Mouse (Mus musculus): ENCODE results near the gene a. TPM values are rescaled to one million over a fixed set of nuclear protein-coding genes. Genes with fewer than 3 reads are reported as not detected.

a gene
- polyA plus RNA-seq, 1 experiment from 2014 or later: 0.54 TPM

DNA sequence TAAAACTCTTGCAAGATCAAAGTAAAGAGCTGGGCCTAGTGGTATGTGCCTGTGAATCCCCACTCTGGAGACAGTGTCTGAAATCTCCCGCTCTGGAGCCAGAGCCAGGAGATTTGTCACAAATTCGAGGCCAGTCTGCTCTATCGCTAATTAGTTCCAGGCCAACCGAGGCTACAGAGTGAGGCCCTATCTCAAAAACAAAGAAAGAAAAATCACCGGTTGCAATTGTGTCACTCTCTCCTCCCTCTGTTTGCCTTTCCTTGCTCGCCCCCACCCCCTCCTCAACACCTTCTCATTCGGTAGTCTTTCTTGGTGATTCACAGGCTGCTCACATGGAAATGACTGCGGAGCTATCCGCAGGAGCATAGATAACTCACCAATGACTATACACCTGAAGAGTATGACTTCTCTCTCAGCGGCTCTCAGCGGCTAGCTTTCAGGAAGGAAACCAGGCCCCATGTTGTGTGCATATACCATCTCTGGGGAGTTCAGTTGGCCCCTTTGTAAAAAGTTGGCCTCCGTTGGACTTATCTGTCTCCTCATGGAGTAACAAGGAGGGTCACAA, 283.6 kb downstream of the a start:
- Histone ChIP-seq H3K4me2 (ENCODE audit: low read length) (peak overlapping the region; percentile 85), H3K27me3 (ENCODE audit: control insufficient read depth, insufficient read depth, low read depth, low read length) (no peaks in the 10 kb centered on the region), H3K27ac (ENCODE audit: low read length) (peak overlapping the region; percentile 89), H3K36me3 (ENCODE audit: control insufficient read depth, insufficient read depth, low read length) (no peaks in the 10 kb centered on the region), H3K9me3 (replicated peaks; ENCODE audit: control insufficient read depth, low read length, poor library complexity, severe bottlenecking) (no peaks in the 10 kb centered on the region), H3K4me3 (ENCODE audit: low read depth, low read length) (peak overlapping the region; percentile 66), H3K4me1 (ENCODE audit: control insufficient read depth, insufficient read depth, low read length) (peaks cover 23% of the 10 kb centered on the region), H3K9ac (ENCODE audit: low read depth, low read length) (peak overlapping the region; percentile 85)
- WGBS: 19% methylated on average over 12 of the region's 12 CpGs
- peak; percentile 26 for ATAC-seq

DNA sequence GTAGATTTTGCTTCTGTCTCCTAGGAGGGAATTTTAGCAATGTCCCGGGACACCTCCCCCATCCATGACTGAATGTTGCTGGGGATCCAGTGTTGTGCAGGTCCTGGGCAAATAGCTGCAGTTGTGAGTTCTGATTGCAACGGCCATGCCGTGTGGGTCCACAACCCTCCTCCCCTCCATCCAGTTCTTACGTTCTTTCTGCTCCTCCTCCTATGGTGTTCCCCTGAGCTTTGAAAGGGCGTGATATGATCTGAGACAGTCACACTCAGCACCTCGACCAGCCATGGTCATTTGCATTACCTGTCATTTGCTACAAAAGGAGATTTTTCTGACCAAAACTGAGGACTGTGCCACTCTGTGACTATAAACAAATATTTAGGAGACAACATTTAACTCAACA, 284.4 kb downstream of the a start:
- Histone ChIP-seq H3K36me3 (ENCODE audit: control insufficient read depth, insufficient read depth, low read length) (no peaks in the 10 kb centered on the region), H3K4me3 (ENCODE audit: low read depth, low read length) (no peak overlapping the region), H3K27ac (ENCODE audit: low read length) (no peak overlapping the region; the same call in 1 of the 2 replicates), H3K4me1 (ENCODE audit: control insufficient read depth, insufficient read depth, low read length) (peaks cover 23% of the 10 kb centered on the region), H3K27me3 (ENCODE audit: control insufficient read depth, insufficient read depth, low read depth, low read length) (no peaks in the 10 kb centered on the region), H3K4me2 (ENCODE audit: low read length) (peak overlapping the region; percentile 85), H3K9me3 (replicated peaks; ENCODE audit: control insufficient read depth, low read length, poor library complexity, severe bottlenecking) (no peaks in the 10 kb centered on the region), H3K9ac (ENCODE audit: low read depth, low read length) (no peak overlapping the region)
- 89% methylated on average over 6 of the region's 6 CpGs for WGBS
- no peak for ATAC-seq

DNA sequence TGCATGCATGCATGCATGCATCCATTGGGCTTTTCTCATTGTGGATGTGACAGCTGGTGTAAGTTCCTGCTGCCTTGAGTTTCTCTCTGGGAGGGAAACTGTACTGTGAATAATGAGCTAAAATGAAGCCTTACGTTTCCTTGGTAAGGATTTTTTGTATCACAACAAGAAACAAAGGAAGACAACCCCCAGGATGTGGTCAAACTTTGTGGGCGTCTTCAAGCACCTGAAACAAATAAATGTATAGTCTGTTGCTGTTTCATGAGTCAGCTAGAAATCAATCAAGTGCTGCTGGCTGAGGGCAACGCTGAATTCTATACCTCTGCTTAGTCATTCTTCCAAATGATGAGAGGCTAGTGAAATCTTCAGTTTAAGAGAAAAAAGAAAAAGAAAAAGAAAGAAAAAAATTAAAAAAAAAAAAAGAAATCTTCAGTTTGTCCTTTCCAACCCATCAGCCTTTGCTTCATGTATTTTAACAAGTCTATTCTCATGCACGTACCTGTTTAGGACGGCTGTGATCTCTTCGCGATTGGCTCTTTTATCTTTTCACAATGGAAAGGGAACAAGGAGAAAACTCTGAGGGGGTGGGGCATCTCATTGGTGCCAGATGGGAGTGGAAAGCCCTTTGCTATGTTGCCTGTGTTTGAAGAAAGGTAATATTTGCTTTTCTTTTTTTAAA, 288.4 kb downstream of the a start:
- H3K4me1 ChIP-seq (ENCODE audit: control insufficient read depth, insufficient read depth, low read length): peaks cover 12% of the 10 kb centered on the region
- 24% methylated on average over 7 of the region's 7 CpGs for WGBS

DNA sequence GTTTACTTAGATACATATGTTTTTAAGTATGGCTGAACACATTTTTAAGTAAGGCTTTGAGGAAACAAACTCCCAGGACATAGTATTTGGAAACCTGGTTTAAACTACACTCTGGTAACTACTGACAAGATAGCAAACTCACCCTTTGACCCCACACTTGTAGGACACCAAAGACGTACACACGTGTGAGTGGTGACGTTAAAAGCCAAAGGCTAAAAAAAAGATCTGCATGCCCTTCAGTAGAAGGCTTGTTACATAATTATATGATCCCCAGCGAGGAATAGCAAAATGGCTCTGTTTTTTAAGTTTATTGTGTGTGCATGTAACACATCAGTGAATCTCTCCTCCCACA, 289.0 kb downstream of the a start:
- Histone ChIP-seq H3K27ac (ENCODE audit: low read length) (no peak overlapping the region), H3K36me3 (ENCODE audit: control insufficient read depth, insufficient read depth, low read length) (no peaks in the 10 kb centered on the region), H3K4me3 (ENCODE audit: low read depth, low read length) (no peak overlapping the region), H3K27me3 (ENCODE audit: control insufficient read depth, insufficient read depth, low read depth, low read length) (no peaks in the 10 kb centered on the region), H3K4me2 (ENCODE audit: low read length) (no peak overlapping the region), H3K9ac (ENCODE audit: low read depth, low read length) (no peak overlapping the region), H3K4me1 (ENCODE audit: control insufficient read depth, insufficient read depth, low read length) (peaks cover 8% of the 10 kb centered on the region), H3K9me3 (replicated peaks; ENCODE audit: control insufficient read depth, low read length, poor library complexity, severe bottlenecking) (no peaks in the 10 kb centered on the region)
- ATAC-seq: no peak
- WGBS: 72% methylated on average over 4 of the region's 4 CpGs

More for the DNA sequence above, 288.4 kb downstream of the a start:
- H3K27ac ChIP-seq (ENCODE audit: low read length): no peak overlapping the region
- H3K9ac ChIP-seq (ENCODE audit: low read depth, low read length): no peak overlapping the region
- no peak for ATAC-seq
- H3K36me3 ChIP-seq (ENCODE audit: control insufficient read depth, insufficient read depth, low read length): no peaks in the 10 kb centered on the region
- no peaks in the 10 kb centered on the region for H3K9me3 ChIP-seq (replicated peaks; ENCODE audit: control insufficient read depth, low read length, poor library complexity, severe bottlenecking)
- no peak overlapping the region for H3K4me2 ChIP-seq (ENCODE audit: low read length)
- no peak overlapping the region for H3K4me3 ChIP-seq (ENCODE audit: low read depth, low read length)
- H3K27me3 ChIP-seq (ENCODE audit: control insufficient read depth, insufficient read depth, low read depth, low read length): no peaks in the 10 kb centered on the region

DNA sequence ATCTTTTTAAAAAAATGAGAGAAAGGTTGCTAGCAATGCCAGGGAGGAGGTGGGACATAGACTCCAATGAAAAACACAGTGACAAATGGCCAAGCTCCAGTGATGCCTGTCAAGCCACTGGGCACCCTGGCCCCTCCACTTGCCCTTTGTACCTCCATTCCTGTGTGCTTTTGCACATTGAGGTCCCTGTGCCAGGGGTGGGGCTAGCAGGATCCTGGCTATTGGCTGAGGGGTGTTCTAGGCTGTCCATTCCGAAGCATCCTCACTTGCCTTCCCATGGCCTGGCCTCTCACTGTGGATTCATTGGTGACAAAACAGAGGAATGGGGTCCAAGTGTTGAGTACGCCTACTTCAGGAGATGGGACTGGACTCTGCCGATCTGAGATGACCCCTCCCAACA, 289.9 kb downstream of the a start:
- no peak for ATAC-seq
- H3K27ac ChIP-seq (ENCODE audit: low read length): no peak overlapping the region
- H3K36me3 ChIP-seq (ENCODE audit: control insufficient read depth, insufficient read depth, low read length): no peaks in the 10 kb centered on the region
- H3K27me3 ChIP-seq (ENCODE audit: control insufficient read depth, insufficient read depth, low read depth, low read length): no peaks in the 10 kb centered on the region
- H3K4me2 ChIP-seq (ENCODE audit: low read length): no peak overlapping the region
- no peak overlapping the region for H3K4me3 ChIP-seq (ENCODE audit: low read depth, low read length)
- H3K9me3 ChIP-seq (replicated peaks; ENCODE audit: control insufficient read depth, low read length, poor library complexity, severe bottlenecking): no peaks in the 10 kb centered on the region
- no peaks in the 10 kb centered on the region for H3K4me1 ChIP-seq (ENCODE audit: control insufficient read depth, insufficient read depth, low read length)
- 91% methylated on average over 3 of the region's 3 CpGs for WGBS
- H3K9ac ChIP-seq (ENCODE audit: low read depth, low read length): no peak overlapping the region

DNA sequence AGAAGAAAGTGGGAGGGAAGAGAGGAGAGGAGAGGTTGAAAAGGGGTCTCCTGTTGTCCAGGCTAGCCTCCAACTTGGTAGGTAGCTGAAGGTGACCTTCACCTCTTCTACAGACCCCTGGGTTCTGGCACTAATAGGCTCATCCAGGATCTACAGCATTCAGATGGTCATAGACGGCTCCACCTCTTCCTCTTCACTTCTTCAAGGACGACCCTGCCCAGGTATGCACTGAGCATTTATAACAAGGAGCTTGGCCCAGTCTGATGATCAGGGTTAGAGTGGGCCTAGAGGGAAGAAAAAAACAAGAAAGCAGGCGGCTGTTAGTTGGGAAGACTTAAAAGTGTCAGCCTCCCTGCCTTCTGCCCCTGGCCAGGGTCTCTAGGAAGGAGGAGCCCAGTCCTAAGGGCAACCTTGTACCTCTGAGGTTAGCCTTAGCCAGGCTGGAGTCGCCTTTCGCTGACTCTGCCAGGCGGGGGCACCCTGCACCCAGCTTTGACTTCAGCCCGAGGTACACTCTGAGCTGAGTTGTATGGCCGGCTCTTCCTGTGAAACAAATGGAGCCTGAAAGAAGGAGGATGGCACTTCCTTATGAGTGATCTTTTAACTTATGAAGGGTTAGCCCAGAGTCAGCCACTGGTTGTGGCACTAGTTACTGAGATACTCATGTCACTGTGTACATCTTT, 291.1 kb downstream of the a start:
- no peak overlapping the region for H3K4me3 ChIP-seq (ENCODE audit: low read depth, low read length)
- H3K4me1 ChIP-seq (ENCODE audit: control insufficient read depth, insufficient read depth, low read length): no peaks in the 10 kb centered on the region
- no peaks in the 10 kb centered on the region for H3K9me3 ChIP-seq (replicated peaks; ENCODE audit: control insufficient read depth, low read length, poor library complexity, severe bottlenecking)
- ATAC-seq: no peak
- no peaks in the 10 kb centered on the region for H3K27me3 ChIP-seq (ENCODE audit: control insufficient read depth, insufficient read depth, low read depth, low read length)
- H3K36me3 ChIP-seq (ENCODE audit: control insufficient read depth, insufficient read depth, low read length): no peaks in the 10 kb centered on the region
- no peak overlapping the region for H3K27ac ChIP-seq (ENCODE audit: low read length)
- no peak overlapping the region for H3K4me2 ChIP-seq (ENCODE audit: low read length)
- 26% methylated on average over 8 of the region's 8 CpGs for WGBS
- H3K9ac ChIP-seq (ENCODE audit: low read depth, low read length): no peak overlapping the region

DNA sequence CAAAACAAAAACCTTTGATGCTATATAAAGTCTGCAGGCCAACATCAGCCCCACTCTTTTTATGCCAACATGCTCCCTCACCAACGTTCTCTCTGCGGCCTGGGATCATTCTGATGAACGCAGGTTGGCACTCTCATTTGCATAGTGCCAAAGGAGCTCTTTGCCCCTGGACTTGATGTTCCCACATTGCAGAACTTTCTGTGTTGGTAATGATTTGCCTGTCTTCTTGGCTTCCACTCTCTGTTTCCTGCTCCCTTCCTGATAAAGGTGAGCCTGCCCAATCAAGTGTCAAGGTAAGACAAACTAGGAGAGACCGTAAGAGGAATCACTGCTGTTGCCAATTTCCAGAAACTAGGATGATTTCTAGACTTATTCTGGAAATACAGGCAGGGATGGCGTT, 293.3 kb downstream of the a start:
- no peak overlapping the region for H3K27ac ChIP-seq (ENCODE audit: low read length)
- H3K9ac ChIP-seq (ENCODE audit: low read depth, low read length): no peak overlapping the region
- no peaks in the 10 kb centered on the region for H3K9me3 ChIP-seq (replicated peaks; ENCODE audit: control insufficient read depth, low read length, poor library complexity, severe bottlenecking)
- no peak overlapping the region for H3K4me2 ChIP-seq (ENCODE audit: low read length)
- no peak for ATAC-seq
- H3K36me3 ChIP-seq (ENCODE audit: control insufficient read depth, insufficient read depth, low read length): no peaks in the 10 kb centered on the region
- no peaks in the 10 kb centered on the region for H3K4me1 ChIP-seq (ENCODE audit: control insufficient read depth, insufficient read depth, low read length)
- H3K4me3 ChIP-seq (ENCODE audit: low read depth, low read length): no peak overlapping the region
- no peaks in the 10 kb centered on the region for H3K27me3 ChIP-seq (ENCODE audit: control insufficient read depth, insufficient read depth, low read depth, low read length)
- 88% methylated on average over 5 of the region's 5 CpGs for WGBS

DNA sequence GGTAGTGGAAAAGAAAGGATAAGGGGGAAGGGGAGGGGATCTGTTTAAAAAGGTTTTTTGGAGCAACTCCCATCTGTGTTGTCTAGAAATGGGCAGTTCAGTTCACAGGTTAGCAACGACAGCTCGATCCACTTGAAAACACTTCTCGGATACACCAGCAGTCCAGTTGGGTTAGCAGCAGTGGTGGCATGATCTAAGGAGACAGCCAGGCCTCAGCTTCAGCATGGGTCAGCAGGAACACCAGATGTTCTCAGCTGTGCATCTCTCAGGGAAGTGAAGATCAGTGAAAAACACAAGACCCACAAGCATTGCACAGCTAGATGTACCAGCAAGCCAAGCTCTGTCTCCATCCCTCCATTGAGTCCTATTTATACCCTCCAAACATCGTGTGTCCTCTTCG, 295.1 kb downstream of the a start:
- Histone ChIP-seq H3K9ac (ENCODE audit: low read depth, low read length) (no peak overlapping the region), H3K9me3 (replicated peaks; ENCODE audit: control insufficient read depth, low read length, poor library complexity, severe bottlenecking) (no peaks in the 10 kb centered on the region), H3K4me2 (ENCODE audit: low read length) (no peak overlapping the region), H3K27ac (ENCODE audit: low read length) (no peak overlapping the region), H3K36me3 (ENCODE audit: control insufficient read depth, insufficient read depth, low read length) (no peaks in the 10 kb centered on the region), H3K4me3 (ENCODE audit: low read depth, low read length) (no peak overlapping the region), H3K27me3 (ENCODE audit: control insufficient read depth, insufficient read depth, low read depth, low read length) (no peaks in the 10 kb centered on the region), H3K4me1 (ENCODE audit: control insufficient read depth, insufficient read depth, low read length) (no peaks in the 10 kb centered on the region)
- WGBS: 89% methylated on average over 5 of the region's 5 CpGs
- no peak for ATAC-seq

DNA sequence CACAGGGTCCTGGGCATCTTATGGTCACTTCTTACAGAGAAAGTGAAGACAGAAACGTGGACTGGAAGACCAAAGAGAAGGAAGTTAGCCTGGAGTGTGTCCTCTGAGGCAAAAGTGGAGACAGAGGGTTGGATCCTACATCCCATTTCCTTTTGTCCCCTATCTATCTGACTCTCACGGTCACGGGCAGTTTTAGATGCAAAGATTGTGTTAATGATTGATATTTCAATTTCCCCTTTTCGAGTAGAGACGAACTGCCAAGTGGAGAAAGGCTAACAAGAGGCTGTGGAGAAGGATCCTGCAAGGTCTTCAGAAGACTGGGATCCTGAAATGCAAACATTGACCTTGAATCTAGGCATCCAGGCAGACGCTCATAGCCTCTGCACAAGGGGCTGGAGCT, 297.1 kb downstream of the a start:
- no peak for ATAC-seq
- Histone ChIP-seq H3K4me2 (ENCODE audit: low read length) (no peak overlapping the region), H3K9ac (ENCODE audit: low read depth, low read length) (no peak overlapping the region), H3K4me1 (ENCODE audit: control insufficient read depth, insufficient read depth, low read length) (no peaks in the 10 kb centered on the region), H3K36me3 (ENCODE audit: control insufficient read depth, insufficient read depth, low read length) (no peaks in the 10 kb centered on the region), H3K27me3 (ENCODE audit: control insufficient read depth, insufficient read depth, low read depth, low read length) (no peaks in the 10 kb centered on the region), H3K9me3 (replicated peaks; ENCODE audit: control insufficient read depth, low read length, poor library complexity, severe bottlenecking) (no peaks in the 10 kb centered on the region), H3K4me3 (ENCODE audit: low read depth, low read length) (no peak overlapping the region), H3K27ac (ENCODE audit: low read length) (no peak overlapping the region)
- 84% methylated on average over 6 of the region's 6 CpGs for WGBS

All from midbrain, embryonic 16.5 days (tissue).